Mouse (Mus musculus) left cerebral cortex, postnatal 14 days (tissue): ENCODE measurements around the gene Cflar. TPM values are rescaled to one million over a fixed set of nuclear protein-coding genes. Genes with fewer than 3 reads are reported as not detected.
A peak's percentile ranks its signal among the peaks of the same experiment; 100 is the strongest.
"Not testable (repeated sequence)": the region's sequence is repeated elsewhere in the genome, so short reads cannot be mapped to it uniquely, and the experiment has no call there.

Experiments
- DNase-seq, 2 experiments: peaks; one replicate each; pipeline ENCODE4 v3.0.0; 2021 to 2022; ENCODE audit warnings: low spot score in 2 of 2, mixed read lengths in 1 of 2
- intact Hi-C: fragments of 180-260 bp; cut with DNase I; formaldehyde crosslinking; loops from one replicate; pipeline ENCODE4 v1.15.1; 2025
- total RNA-seq, 2 experiments: library from RNA; stranded (reverse); gene quantifications; 2 replicates each; pipeline ENCODE4 v1.2.3; 2021

The Cflar gene
- total RNA-seq, 2 experiments from 2014 or later = 24.0 to 24.5 TPM

GRCm38 (mm10) chr1:58700580-58701162, 10.6 kb upstream of the Cflar start:
- DNase-seq, intact Hi-C loops: not testable (repeated sequence)

DNA sequence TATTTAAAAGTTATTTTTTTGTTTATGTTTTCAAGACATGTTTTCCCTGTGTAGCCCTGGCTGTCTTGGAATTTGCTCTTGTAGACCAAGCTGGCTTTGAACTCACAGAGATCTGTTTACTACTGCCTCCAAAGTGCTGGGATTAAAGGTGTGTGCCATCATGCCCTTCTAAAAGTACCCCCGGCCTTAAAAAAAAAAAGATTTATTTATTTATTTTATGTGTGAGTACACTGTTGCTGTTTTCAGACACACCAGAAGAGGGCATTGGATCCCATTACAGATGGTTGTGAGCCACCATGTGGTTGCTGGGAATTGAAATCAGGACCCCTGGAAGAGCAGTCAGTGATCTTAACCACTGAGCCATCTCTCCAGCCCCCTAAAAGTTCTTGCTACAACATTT, 1.3 kb upstream of the Cflar start:
- intact Hi-C loops, DNase-seq: not testable (repeated sequence)

GRCm38 (mm10) chr1:58710711-58711364, 470 bp upstream of the Cflar start:
- intact Hi-C loops = no loop called here
- no peak for DNase-seq

DNA sequence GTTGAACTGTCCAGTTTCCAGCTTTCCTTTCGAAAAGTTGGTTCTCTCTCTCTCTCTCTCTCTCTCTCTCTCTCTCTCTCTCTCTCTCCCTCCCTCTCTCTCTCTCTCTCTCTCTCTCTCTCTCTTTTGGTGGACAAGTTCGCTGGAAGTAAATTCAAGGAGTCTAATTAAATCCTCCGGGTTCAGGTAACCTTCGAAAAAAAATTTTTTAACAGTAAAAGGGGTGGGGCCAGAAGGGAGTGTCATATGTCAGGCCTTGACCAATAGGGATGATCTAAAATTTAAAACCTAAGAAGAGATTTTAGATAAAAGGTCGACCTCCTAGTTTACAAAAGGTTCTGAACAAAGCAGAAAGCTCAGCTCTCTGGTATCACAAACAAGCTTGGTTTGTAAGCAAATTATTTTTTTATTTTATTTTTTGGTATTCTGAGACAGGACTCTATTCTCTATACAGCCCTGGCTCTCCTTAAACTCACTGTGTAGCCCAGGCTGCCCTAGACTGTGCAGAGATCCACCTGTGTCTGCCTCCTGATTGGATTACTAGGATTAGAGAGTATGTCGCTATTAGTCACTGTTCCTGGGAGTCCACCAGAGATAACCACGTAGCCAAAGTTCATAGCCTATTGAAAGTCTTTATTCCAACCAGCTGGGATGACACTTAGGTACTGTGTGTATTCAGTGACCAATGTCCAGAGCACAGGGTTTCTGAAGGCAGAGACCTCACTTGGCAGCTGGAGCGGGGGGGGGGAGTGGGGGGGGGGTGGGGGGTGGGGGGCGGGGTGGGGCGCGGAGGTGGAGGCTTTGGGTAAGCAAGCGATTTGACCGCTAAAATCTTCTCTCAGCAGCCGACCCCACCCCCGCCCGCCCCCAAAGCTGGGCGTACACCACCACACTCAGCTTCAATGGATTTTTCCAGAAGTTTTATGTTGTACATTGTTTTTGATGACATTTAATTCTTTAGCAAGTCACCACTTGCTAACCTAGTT, 1.1 kb downstream of the Cflar start:
- intact Hi-C loops = loop anchor here (2.0 kb wide), 1 partner anchor 24 kb away; no protein-coding TSS in a partner anchor
- peak in 1 of 2 experiments; percentile 58 for DNase-seq

- intact Hi-C loops = loop anchor here (2.0 kb wide), 1 partner anchor 24 kb away; no protein-coding TSS in a partner anchor
- peak; percentile 37 to 57 for DNase-seq
Observed at GRCm38 (mm10) chr1:58713081-58713892, 2.0 kb downstream of the Cflar start.

- peak in 1 of 2 experiments; percentile 49 for DNase-seq
- intact Hi-C loops = loop anchor here (2.0 kb wide), 1 partner anchor 23 kb away; no protein-coding TSS in a partner anchor
Observed at GRCm38 (mm10) chr1:58713893-58714231, 2.6 kb downstream of the Cflar start.

GRCm38 (mm10) chr1:58714361-58714760, 3.1 kb downstream of the Cflar start:
- intact Hi-C loops = no loop called here
- DNase-seq = no peak

DNA sequence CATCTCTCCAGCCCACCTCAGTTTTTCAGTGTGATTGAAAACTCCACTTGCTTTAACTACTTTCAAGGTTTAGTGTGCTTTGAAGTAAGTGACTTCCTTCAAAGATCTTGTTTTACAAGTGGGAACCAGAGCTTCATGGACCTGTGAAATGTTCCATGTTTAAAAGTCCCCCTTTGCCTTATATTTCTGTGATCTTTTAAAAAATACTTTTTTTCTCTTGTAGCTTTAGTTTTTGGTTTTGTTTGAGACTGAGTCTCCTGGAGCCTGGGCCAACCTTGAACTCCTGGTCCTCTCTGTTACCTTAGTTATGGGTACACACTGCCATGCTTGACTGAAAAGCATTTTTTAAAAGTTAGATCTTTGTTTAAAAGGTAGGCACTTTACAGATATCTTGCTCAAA, 4.2 kb downstream of the Cflar start:
- no peak for DNase-seq
- intact Hi-C loops = no loop called here

GRCm38 (mm10) chr1:58716162-58716882, 5.0 kb downstream of the Cflar start:
- intact Hi-C loops = no loop called here
- no peak for DNase-seq

- intact Hi-C loops = no loop called here
Observed at GRCm38 (mm10) chr1:58716883-58717220, 5.5 kb downstream of the Cflar start.

GRCm38 (mm10) chr1:58717589-58718270, 6.4 kb downstream of the Cflar start:
- intact Hi-C loops = no loop called here
- no peak for DNase-seq

More at GRCm38 (mm10) chr1:58716883-58717220, 5.5 kb downstream of the Cflar start:
- DNase-seq = no peak

- intact Hi-C loops = no loop called here
- no peak for DNase-seq
Observed at GRCm38 (mm10) chr1:58719356-58719945, 8.1 kb downstream of the Cflar start.

DNA sequence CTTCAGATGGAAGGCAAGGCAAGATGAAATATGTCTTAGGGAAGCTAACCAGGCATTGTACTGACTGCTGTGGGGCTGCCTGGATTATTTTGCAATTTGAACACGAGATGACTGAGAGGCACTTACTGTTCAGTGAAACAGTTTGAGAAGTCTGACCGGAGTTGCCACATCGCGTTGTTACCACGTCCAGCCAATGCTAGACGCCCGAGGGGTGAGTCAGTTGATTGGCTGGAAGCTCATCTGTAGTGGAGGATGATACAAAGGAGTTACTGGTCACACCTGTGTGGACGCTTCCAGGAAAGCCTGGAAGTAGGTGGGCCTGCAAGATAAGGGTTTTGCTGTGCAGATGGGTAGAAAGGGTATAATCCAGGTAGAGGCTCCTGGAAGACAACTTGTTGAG, 8.8 kb downstream of the Cflar start:
- intact Hi-C loops = no loop called here

DNA sequence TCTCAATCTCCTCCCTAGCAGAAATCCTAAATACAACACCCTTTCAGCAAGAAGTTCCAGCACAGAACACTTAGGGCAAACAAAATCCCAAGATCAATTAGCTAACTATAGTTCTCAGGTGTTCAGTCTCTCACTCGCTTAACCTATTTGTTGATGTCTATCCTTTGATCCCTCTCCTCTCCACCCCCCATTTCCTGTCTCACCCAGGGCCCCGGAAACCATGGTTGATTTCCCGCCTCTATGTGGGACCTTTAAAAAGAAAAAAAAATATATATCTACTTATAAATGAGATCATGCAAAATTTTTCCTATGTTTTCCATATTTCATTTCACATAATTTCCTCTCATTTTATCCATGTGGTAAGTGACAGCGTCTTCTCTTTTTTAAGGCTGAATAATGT, 9.7 kb downstream of the Cflar start:
- intact Hi-C loops = no loop called here
- DNase-seq = no peak

More for the DNA sequence above, 8.8 kb downstream of the Cflar start:
- DNase-seq = no peak

DNA sequence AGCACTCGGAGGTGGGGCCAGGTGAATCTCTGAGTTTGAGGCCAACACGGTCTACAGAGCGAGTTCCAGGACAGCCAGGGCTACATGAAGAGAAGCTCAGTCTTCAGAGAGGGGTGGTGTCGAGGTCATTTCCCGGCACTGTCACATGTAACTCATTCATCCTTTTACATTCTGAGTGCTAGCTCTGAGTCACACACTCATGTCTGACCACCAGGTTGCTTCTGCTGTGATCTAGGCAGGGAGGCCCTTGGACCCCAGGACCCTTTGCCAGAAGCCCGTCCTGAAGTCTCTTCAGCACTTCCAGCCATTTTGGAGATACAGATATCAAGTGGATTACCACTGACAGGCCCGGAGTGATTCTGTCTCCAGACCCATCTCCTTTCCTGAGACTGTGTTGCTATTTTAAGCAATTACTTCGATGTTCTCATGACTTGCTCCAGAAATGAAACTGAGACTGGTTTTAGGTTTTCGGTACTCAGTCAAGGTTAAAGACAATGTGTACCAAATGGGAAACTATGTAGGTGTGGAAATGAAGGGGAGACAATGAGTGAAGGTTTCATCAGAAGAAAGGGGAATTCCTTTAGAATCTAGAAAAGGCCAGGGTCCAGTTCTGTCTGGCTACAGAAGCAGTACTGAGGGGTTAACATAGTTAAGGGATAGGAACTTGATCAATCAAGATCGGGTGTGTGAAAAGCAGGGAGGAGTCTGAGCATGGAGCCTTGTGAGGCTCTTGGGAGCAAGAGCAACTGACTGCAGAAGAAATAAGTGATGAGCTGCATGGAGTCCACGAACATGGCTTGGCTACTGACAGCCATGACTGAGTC, 11.0 kb downstream of the Cflar start:
- no peak for DNase-seq
- intact Hi-C loops = no loop called here

- intact Hi-C loops = no loop called here
- no peak for DNase-seq
Observed at GRCm38 (mm10) chr1:58723062-58723808, 11.9 kb downstream of the Cflar start.
